Mouse (Mus musculus): ENCODE measurements around the gene Trappc3l.

GRCm38 (mm10) chr10:34069606-34070005 lies 32.2 kb downstream of the Trappc3l start:
- TF ChIP-seq CTCF (IDR thresholded peaks at IDR 0.05; ENCODE audit: low read depth) (no peak), EP300 (optimal IDR thresholded peaks at IDR 0.05) (no peak)

Measured in stomach, postnatal 0 days (tissue).